Mouse (Mus musculus): ENCODE measurements around the gene Spint5. TPM values are rescaled to one million over a fixed set of nuclear protein-coding genes. Genes with fewer than 3 reads are reported as not detected.

The Spint5 gene
- total and polyA plus RNA-seq, 3 experiments: not detected

GRCm38 (mm10) chr2:164698201-164698600 is 16.9 kb upstream of the Spint5 start, which contains the start of gene Spint4:
TSS of gene Spint4 (plus strand) at chr2:164698501.
- Histone ChIP-seq H3K4me3 (ENCODE audit: control insufficient read depth in 1 of 2, insufficient read depth in 1 of 2, low read depth in 2 of 2, low read length in 2 of 2) (no peak within 1 kb of the TSS), H3K9me3 (replicated peaks; ENCODE audit: insufficient read depth, low read length) (no peaks in the 10 kb centered on the region), H3K27me3 (ENCODE audit: control insufficient read depth in 1 of 2, insufficient read depth in 2 of 2, low read length in 2 of 2) (peaks cover 20 to 24% of the 10 kb centered on the region in 2 experiments), H3K27ac (ENCODE audit: control insufficient read depth, low read depth, low read length) (no peak within 1 kb of the TSS), H3K36me3 (ENCODE audit: control insufficient read depth in 1 of 2, insufficient read depth in 2 of 2, low read length in 2 of 2) (no peaks in the 10 kb centered on the region), H3K9ac (ENCODE audit: control insufficient read depth, low read depth, low read length, poor library complexity, severe bottlenecking) (no peak within 1 kb of the TSS), H3K79me2 (ENCODE audit: control insufficient read depth, insufficient read depth, low read length, poor library complexity) (no peaks in the 10 kb centered on the region), H3K4me1 (ENCODE audit: control insufficient read depth in 1 of 2, insufficient read depth in 2 of 2, low read length in 2 of 2) (no peaks in the 10 kb centered on the region)
- DNase-seq (ENCODE audit: low read depth, low spot score): no peak
- TF ChIP-seq POLR2AphosphoS5 (IDR thresholded peaks at IDR 0.05; ENCODE audit: borderline replicate concordance, low read depth, low read length) (no peak), MAX (IDR thresholded peaks at IDR 0.05; ENCODE audit: low read length) (no peak), NELFE (IDR thresholded peaks at IDR 0.05; ENCODE audit: low read depth, low read length) (no peak), RCOR1 (IDR thresholded peaks at IDR 0.05; ENCODE audit: low read depth, low read length) (no peak), ZMIZ1 (IDR thresholded peaks at IDR 0.05; ENCODE audit: low read depth, low read length) (no peak), USF1 (IDR thresholded peaks at IDR 0.05; ENCODE audit: low read depth, low read length) (no peak), GABPA (IDR thresholded peaks at IDR 0.05; ENCODE audit: low read depth, low read length) (no peak), MYB (IDR thresholded peaks at IDR 0.05; ENCODE audit: low read depth, low read length) (no peak), JUND (IDR thresholded peaks at IDR 0.05; ENCODE audit: low read depth, low read length) (no peak), E2F4 (IDR thresholded peaks at IDR 0.05; ENCODE audit: borderline replicate concordance, low read depth, low read length) (no peak), SIN3A (IDR thresholded peaks at IDR 0.05; ENCODE audit: low read length) (no peak), MXI1 (IDR thresholded peaks at IDR 0.05; ENCODE audit: low read depth, low read length) (no peak), MEF2A (IDR thresholded peaks at IDR 0.05; ENCODE audit: extremely low read depth, insufficient replicate concordance, low read depth, low read length, poor library complexity, severe bottlenecking) (no peak), TAL1 (IDR thresholded peaks at IDR 0.05; ENCODE audit: low read length) (no peak), BHLHE40 (IDR thresholded peaks at IDR 0.05; ENCODE audit: borderline replicate concordance, low read depth, low read length) (no peak), KAT2A (conservative IDR thresholded peaks at IDR 0.05; ENCODE audit: low read depth, low read length) (no peak), EP300 (IDR thresholded peaks at IDR 0.05; ENCODE audit: low read depth in 1 of 2, low read length in 2 of 2) (no peak)

- DNase-seq (ENCODE audit: low read depth, low spot score): no peak
- Histone ChIP-seq H3K4me3 (ENCODE audit: control insufficient read depth in 1 of 2, insufficient read depth in 1 of 2, low read depth in 2 of 2, low read length in 2 of 2) (no peak overlapping the region), H3K27ac (ENCODE audit: control insufficient read depth, low read depth, low read length) (no peak overlapping the region), H3K36me3 (ENCODE audit: control insufficient read depth in 1 of 2, insufficient read depth in 2 of 2, low read length in 2 of 2) (no peaks in the 10 kb centered on the region), H3K4me1 (ENCODE audit: control insufficient read depth in 1 of 2, insufficient read depth in 2 of 2, low read length in 2 of 2) (no peaks in the 10 kb centered on the region), H3K9me3 (replicated peaks; ENCODE audit: insufficient read depth, low read length) (no peaks in the 10 kb centered on the region), H3K27me3 (ENCODE audit: control insufficient read depth in 1 of 2, insufficient read depth in 2 of 2, low read length in 2 of 2) (peaks cover 19 to 20% of the 10 kb centered on the region in 2 experiments), H3K79me2 (ENCODE audit: control insufficient read depth, insufficient read depth, low read length, poor library complexity) (no peaks in the 10 kb centered on the region), H3K9ac (ENCODE audit: control insufficient read depth, low read depth, low read length, poor library complexity, severe bottlenecking) (no peak overlapping the region)
- no peak for TF ChIP-seq TAL1 (IDR thresholded peaks at IDR 0.05; ENCODE audit: low read length)
- TF ChIP-seq KAT2A (conservative IDR thresholded peaks at IDR 0.05; ENCODE audit: low read depth, low read length): no peak
- TF ChIP-seq MAZ (IDR thresholded peaks at IDR 0.05; ENCODE audit: low read depth, low read length): no peak
- TF ChIP-seq CHD2 (IDR thresholded peaks at IDR 0.05; ENCODE audit: low read length): no peak
- TF ChIP-seq GABPA (IDR thresholded peaks at IDR 0.05; ENCODE audit: low read depth, low read length): no peak
- TF ChIP-seq NELFE (IDR thresholded peaks at IDR 0.05; ENCODE audit: low read depth, low read length): no peak
- TF ChIP-seq JUND (IDR thresholded peaks at IDR 0.05; ENCODE audit: low read depth, low read length): no peak
- TF ChIP-seq HCFC1 (IDR thresholded peaks at IDR 0.05; ENCODE audit: low read depth, low read length): no peak
- TF ChIP-seq USF2 (IDR thresholded peaks at IDR 0.05; ENCODE audit: borderline replicate concordance in 1 of 2, insufficient read depth in 1 of 2, low read depth in 1 of 2, low read length in 2 of 2): no peak
Measured at GRCm38 (mm10) chr2:164700959-164701358, 14.1 kb upstream of the Spint5 start.

Data from MEL (cell line).